Mouse (Mus musculus) hindbrain, embryonic 13.5 days (tissue): Measurements from ENCODE around the gene Zfp281. TPM values are rescaled to one million over a fixed set of nuclear protein-coding genes. Genes with fewer than 3 reads are reported as not detected.

Source experiments
- ATAC-seq: fragments of 200-750 bp; cut with Nextera tagmentation; 2 replicates; pipeline ENCODE4 v1.8.0; 2017; ENCODE audit warnings: moderate TSS enrichment; ENCODE audit not compliant: low FRiP score
- H3K27ac ChIP-seq: fragments of 300-500 bp; sonication (generic); 2 replicates; pipeline ENCODE4 v1.5.1; 2015; ENCODE audit warnings: inconsistent platforms, mild to moderate bottlenecking, moderate library complexity
- H3K27me3 ChIP-seq: fragments of 300-500 bp; sonication (generic); 2 replicates; pipeline ENCODE4 v1.6.1; 2015; ENCODE audit warnings: mild to moderate bottlenecking, inconsistent platforms
- H3K36me3 ChIP-seq: fragments of 300-500 bp; sonication (generic); 2 replicates; pipeline ENCODE4 v1.6.1; 2015; ENCODE audit warnings: mild to moderate bottlenecking, inconsistent platforms
- H3K4me1 ChIP-seq: fragments of 300-500 bp; sonication (generic); replicated peaks from 2 replicates; pipeline ENCODE4 v1.6.1; 2015; ENCODE audit warnings: inconsistent platforms
- H3K4me2 ChIP-seq: fragments of 300-500 bp; sonication (generic); 2 replicates; pipeline ENCODE4 v1.6.1; 2015; ENCODE audit warnings: inconsistent platforms, mild to moderate bottlenecking, moderate library complexity
- H3K4me3 ChIP-seq: fragments of 300-500 bp; sonication (generic); 2 replicates; pipeline ENCODE4 v1.5.1; 2015; ENCODE audit warnings: mild to moderate bottlenecking, inconsistent platforms
- H3K9ac ChIP-seq: fragments of 300-500 bp; sonication (generic); 2 replicates; pipeline ENCODE4 v1.6.1; 2015; ENCODE audit warnings: mild to moderate bottlenecking, inconsistent platforms
- H3K9me3 ChIP-seq: fragments of 300-500 bp; sonication (generic); 2 replicates; pipeline ENCODE4 v1.6.1; 2016; ENCODE audit warnings: inconsistent platforms
- WGBS: fragments of 180-500 bp; shearing (Covaris S2); methylation state at CpG from one replicate; pipeline ENCODE4 v1.1.7; 2015; 5-methylcytosine and 5-hydroxymethylcytosine counted together
- polyA plus RNA-seq: library from polyadenylated mRNA; unstranded; fragments of >200 nt; fragmentation: Nextera tagmentation; extraction: Ambion mirVana; gene quantifications from 2 replicates; pipeline ENCODE4 v1.2.1, GENCODE M21; 2015

The Zfp281 gene
- polyA plus RNA-seq, 1 experiment from 2014 or later = 25.6 TPM

DNA sequence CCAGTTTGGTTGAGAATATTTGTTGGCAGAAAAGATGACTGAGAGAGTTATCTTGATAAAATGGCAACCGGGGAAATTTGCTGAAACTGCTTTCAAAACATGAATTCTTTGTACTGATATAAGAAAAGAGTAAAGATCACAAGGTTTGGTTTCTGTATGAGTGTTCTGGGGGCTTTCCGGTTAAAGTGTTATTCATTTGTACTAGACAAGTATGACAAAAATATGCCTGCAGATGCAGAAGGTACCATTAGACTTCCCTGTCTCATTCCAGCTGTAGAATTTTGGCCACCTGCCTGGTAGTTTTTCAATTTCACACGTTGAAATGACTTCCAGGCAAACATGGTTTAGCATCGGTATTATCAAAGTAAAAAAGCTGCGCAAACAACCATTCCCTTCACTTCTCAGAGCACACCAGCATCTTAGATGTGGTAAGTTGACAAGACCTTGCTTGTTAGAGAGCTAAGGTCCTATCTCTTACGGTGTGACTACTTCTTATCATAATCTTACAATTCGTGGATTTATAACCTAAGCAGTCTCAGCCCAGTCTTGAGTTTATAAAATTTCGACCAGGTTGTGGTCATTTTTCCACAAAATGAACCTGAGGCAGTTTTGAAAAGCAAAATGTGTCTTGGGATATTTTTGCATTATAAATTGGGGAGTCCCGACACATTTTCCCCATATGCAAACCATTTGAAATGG lies 23.9 kb upstream of the Zfp281 start:
- no peak for ATAC-seq
- Histone ChIP-seq H3K9me3 (no peaks in the 10 kb centered on the region), H3K9ac (no peak overlapping the region), H3K27ac (no peak overlapping the region), H3K4me2 (no peak overlapping the region), H3K36me3 (no peaks in the 10 kb centered on the region), H3K4me1 (no peaks in the 10 kb centered on the region), H3K4me3 (no peak overlapping the region), H3K27me3 (no peaks in the 10 kb centered on the region)
- WGBS = 88% methylated on average over 9 of the region's 9 CpGs

DNA sequence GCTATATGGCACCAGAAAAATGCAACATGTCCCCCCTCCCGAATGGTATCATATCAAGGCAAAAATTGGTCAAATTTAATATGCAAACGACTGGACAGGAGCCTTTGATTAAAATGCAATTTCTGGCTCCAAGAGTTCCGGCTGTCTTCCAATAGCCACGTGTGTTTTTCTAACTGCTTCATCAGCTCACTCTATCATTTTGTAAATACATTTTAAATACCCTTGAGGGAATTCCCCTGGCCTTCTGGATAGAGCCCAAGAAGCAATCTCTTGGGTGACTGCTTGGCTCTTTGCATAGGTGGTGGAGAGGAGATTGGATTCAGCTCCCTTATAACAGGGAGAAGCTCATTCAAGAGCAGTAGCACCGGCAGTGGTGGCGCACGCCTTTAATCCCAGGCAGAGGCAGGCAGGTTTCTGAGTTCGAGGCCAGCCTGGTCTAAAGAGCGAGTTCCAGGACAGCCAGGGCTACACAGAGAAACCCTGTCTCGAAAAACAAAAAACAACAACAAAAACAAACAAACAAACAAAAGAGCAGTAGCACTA lies 23.3 kb upstream of the Zfp281 start:
- Histone ChIP-seq H3K4me1 (no peaks in the 10 kb centered on the region), H3K9me3 (no peaks in the 10 kb centered on the region), H3K9ac (no peak overlapping the region), H3K4me2 (no peak overlapping the region), H3K4me3 (no peak overlapping the region), H3K27ac (no peak overlapping the region), H3K27me3 (no peaks in the 10 kb centered on the region), H3K36me3 (no peaks in the 10 kb centered on the region)
- ATAC-seq = no peak
- 83% methylated on average over 10 of the region's 10 CpGs for WGBS

DNA sequence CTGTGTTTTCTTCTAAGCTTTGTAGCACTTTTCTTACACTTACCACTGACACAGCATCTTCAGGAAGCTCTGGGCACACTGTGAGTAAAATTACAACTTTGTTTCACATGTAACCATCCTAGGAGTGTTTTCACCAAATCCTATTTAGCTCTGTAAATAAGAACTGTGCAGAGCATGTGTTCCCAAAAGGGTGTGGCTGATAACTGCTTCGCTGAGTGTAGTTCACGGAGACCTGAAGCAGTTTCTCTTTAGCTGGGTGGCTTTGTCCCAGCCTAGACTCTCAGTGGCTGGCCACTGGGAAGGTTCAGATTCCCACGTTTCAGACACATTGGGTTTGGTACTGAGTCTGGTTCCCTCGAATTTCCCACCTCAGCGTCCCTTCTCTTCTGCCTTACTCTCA lies 22.4 kb upstream of the Zfp281 start:
- Histone ChIP-seq H3K4me3 (no peak overlapping the region), H3K9me3 (no peaks in the 10 kb centered on the region), H3K4me1 (no peaks in the 10 kb centered on the region), H3K36me3 (no peaks in the 10 kb centered on the region), H3K4me2 (no peak overlapping the region), H3K27ac (no peak overlapping the region), H3K27me3 (no peaks in the 10 kb centered on the region), H3K9ac (no peak overlapping the region)
- 83% methylated on average over 5 of the region's 5 CpGs for WGBS
- ATAC-seq = no peak

DNA sequence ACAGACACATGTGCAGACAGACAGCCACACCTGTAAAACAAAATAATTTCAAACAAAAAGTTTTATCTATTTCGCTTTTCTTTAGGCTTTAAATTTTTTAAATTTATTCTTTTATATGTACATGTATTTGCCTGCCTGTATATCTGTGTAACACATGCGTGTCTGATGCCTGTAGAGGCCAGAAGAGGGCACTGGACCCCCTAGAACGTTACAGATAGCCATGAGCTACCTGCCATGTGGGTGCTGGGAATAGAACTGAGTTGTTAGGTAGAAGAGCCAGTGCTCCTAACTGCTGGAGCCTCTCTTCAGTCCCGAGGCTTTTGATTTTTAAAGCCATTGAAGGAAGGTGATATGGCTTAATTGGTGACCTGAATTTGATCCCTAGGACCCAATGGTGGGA lies 20.5 kb upstream of the Zfp281 start:
- H3K9me3 ChIP-seq = no peaks in the 10 kb centered on the region
- no peak overlapping the region for H3K9ac ChIP-seq
- H3K27ac ChIP-seq = no peak overlapping the region
- H3K4me1 ChIP-seq = no peaks in the 10 kb centered on the region
- H3K36me3 ChIP-seq = no peaks in the 10 kb centered on the region
- WGBS = 81% methylated on average over 4 of the region's 4 CpGs
- no peaks in the 10 kb centered on the region for H3K27me3 ChIP-seq
- ATAC-seq = no peak
- no peak overlapping the region for H3K4me3 ChIP-seq
- no peak overlapping the region for H3K4me2 ChIP-seq

DNA sequence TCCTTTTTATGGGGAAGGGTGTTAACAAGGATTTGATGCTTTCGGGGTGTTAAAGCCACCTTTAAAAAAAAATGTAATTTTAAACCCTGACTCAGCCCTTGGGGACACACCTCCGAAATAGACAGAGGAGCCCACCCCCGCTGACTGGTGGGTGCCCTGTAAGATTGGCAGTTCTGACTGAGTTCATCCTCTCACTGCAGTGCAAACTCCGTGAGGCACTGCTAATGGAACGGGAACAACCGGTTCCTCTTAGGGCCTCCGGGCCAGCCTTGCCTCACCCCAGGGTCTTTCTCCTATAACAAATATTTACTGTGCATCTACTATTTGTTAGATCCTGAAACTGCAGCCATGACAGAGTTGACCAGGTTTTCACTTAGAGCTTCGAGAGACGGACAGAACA lies 18.9 kb upstream of the Zfp281 start:
- H3K4me2 ChIP-seq = no peak overlapping the region
- H3K9ac ChIP-seq = no peak overlapping the region
- no peak overlapping the region for H3K27ac ChIP-seq
- ATAC-seq = no peak
- WGBS = 90% methylated on average over 9 of the region's 9 CpGs
- no peaks in the 10 kb centered on the region for H3K27me3 ChIP-seq
- no peaks in the 10 kb centered on the region for H3K9me3 ChIP-seq
- no peaks in the 10 kb centered on the region for H3K36me3 ChIP-seq
- no peaks in the 10 kb centered on the region for H3K4me1 ChIP-seq
- no peak overlapping the region for H3K4me3 ChIP-seq

DNA sequence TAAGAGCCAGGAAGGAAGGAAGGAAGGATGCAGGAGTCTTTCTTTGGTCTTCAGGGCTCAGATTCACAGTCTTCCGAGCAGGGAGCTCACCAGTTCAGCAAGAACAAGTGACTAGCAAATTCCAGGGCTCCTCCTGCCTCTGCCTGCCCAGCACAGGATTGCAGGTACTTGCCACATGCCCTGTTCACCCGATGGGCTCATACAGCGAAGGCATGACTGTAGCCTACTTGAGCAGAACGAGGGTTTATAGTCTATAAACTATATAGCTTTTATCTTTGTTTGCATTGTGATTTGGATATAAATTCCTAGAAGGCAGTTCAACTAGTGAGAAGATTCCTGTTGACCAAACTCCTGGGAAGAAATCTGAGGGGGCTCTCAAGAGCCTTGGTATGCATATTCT lies 18.4 kb upstream of the Zfp281 start:
- Histone ChIP-seq H3K9me3 (no peaks in the 10 kb centered on the region), H3K4me1 (no peaks in the 10 kb centered on the region), H3K4me3 (no peak overlapping the region), H3K27me3 (no peaks in the 10 kb centered on the region), H3K9ac (no peak overlapping the region), H3K27ac (no peak overlapping the region), H3K36me3 (no peaks in the 10 kb centered on the region), H3K4me2 (no peak overlapping the region)
- WGBS = 93% methylated on average over 4 of the region's 4 CpGs
- no peak for ATAC-seq

DNA sequence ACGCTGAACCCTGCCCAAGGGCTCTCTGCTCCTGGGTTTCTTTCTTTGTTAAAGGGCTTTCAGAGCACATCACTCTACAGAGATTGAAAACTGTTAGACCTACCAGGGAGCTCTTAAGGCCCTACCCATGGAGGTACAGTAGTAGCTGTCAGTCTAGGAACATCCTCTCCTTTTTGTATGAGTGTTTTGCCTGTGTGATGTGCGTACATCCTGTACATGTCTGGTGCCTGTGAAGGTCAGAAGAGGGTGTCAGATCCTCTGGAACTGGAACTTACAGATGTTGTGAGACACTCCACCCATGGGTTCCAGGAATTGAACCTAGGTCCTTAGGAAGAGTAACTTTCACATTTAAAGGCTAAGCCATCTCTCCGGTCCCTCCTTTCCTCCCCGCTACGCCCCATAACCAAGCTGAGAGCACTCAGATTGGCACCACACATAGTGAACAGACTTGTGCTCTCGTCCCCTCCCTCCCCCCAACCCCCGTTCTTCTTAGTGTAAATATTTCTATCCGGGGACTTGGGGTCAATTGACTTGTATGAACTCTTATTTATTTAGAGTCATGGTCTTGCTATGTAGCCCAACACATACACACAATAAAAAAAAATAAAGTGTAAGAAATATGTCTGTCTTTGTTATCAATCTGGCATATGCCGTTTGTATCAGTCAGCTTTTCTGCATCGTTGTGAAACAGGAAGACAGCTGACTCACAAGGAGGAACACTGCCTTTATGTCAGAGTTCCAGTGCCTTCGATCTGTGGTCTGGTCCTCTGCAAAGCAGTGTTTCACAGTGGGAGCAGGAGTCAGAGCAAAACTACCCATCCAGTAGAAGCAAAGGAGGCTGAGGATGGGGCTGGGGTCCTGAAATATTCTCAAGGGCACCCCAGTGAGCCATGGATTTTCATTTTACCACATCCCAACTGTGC lies 16.1 kb upstream of the Zfp281 start:
- Histone ChIP-seq H3K27ac (no peak overlapping the region), H3K4me3 (no peak overlapping the region), H3K4me2 (no peak overlapping the region), H3K9me3 (no peaks in the 10 kb centered on the region), H3K36me3 (no peaks in the 10 kb centered on the region), H3K9ac (no peak overlapping the region), H3K27me3 (no peaks in the 10 kb centered on the region), H3K4me1 (no peaks in the 10 kb centered on the region; the same call in 1 of the 2 replicates)
- no peak for ATAC-seq
- 85% methylated on average over 11 of the region's 11 CpGs for WGBS

DNA sequence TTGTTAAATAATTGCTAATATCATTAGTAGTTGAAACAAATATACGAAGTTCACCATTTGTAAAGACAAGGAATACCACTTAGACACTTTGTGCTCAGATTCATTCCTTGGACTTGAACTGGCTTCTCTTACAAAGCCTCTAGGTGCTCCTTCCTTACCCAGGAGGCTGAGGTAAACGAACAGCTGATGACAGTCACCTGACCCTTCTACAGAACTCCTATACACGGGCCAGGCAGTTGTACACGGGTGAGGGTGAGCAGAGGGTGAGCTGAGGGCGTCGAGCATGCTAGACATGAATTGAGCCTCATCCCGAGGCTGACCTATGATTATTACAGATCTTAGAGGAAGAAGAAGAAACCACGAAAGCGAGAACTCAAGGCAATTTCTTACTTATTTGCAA lies 12.9 kb upstream of the Zfp281 start:
- Histone ChIP-seq H3K9me3 (no peaks in the 10 kb centered on the region), H3K27ac (no peak overlapping the region), H3K36me3 (no peaks in the 10 kb centered on the region), H3K4me2 (no peak overlapping the region), H3K27me3 (no peaks in the 10 kb centered on the region), H3K9ac (no peak overlapping the region), H3K4me3 (no peak overlapping the region), H3K4me1 (no peaks in the 10 kb centered on the region; the same call in 1 of the 2 replicates)
- 90% methylated on average over 9 of the region's 9 CpGs for WGBS
- ATAC-seq = no peak

DNA sequence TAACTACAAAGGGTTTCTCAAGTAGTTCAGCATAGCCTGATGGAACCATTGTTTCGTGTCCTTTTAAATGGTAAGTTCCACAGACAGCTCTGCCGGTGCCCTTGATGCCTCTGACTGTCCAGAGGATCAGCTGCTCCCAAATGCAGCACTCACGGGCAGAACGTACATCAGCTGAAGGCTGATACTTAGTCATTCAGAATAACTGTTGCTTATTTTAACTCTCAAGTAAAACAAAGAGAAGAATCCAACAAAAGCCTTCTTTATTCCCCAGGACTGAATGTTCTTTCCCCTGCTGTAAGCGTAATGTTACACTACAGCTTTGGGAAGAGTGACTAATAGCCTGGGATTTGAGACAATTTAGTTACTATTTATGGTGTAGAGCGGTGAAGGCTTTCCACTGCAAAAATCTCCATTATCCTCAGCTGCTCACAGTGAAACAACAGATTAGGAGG lies 11.4 kb upstream of the Zfp281 start:
- no peak overlapping the region for H3K9ac ChIP-seq
- H3K4me2 ChIP-seq = no peak overlapping the region
- H3K27me3 ChIP-seq = no peaks in the 10 kb centered on the region
- H3K4me3 ChIP-seq = no peak overlapping the region
- H3K36me3 ChIP-seq = no peaks in the 10 kb centered on the region
- WGBS = 35% methylated on average over 6 of the region's 6 CpGs
- H3K27ac ChIP-seq = no peak overlapping the region
- ATAC-seq = no peak
- no peaks in the 10 kb centered on the region for H3K9me3 ChIP-seq
- no peaks in the 10 kb centered on the region; the same call in 1 of the 2 replicates for H3K4me1 ChIP-seq

DNA sequence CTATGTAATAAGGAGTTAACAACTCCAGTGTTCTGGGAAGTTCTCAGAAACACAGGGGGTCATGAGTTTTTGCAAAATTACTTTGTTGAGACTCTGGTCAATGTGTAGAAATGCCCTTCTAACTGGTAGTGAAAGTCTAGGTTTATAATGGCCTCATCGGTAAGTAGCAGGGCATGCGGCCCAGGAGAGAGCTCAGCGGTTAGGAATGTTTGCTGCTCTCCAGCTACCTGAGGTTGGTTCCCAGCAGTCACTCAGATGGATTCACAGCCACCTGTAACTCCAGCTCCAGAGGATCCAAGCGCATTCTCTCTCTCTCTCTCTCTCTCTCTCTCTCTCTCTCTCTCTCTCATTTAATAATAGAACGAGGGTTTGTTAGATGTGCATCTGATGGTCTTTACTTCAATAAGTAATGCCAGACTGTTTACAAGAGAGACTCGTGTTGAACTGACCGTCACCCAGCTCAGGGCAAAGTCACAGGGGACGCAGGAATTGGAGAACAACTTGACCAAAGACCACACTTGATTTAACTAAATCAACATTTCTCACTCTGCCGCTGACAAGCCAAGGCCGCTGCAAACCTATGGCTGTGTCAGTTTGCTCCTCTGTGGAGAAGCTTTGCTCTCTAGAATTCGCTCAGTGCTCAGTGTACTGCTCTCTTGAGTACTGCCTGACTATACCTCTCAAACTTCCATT lies 9.8 kb upstream of the Zfp281 start:
- ATAC-seq = no peak

DNA sequence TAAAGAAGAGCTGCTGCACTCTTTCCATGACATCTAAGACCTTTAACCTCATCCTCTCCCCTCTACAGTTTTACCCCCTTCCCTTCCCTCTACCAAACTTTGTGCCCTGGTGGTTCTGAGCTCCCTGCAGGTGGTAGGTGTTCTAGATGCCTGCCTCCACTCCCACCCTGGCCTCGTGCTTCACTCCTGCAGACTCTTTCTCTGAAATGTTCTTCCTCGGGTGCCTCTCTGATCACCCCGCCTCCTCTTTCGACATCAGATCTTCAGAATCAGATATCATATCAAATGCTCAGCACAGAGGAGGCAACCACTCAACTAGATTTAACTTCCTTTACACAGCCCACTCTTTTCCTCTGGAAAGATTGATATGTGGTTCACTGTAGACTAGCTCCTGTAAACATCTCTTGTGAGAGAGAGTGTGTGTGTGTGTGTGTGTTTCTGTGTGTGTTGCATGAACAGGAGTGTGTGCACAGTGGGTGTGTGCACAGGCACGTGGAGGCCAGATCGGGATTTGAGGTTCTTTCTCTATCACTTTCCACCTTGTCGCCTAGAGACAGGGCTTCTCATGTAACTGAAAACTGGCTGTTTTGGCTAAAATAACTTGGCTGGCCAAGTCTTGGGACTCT lies 7.4 kb upstream of the Zfp281 start:
- no peaks in the 10 kb centered on the region for H3K9me3 ChIP-seq
- H3K27ac ChIP-seq = no peak overlapping the region
- no peak overlapping the region for H3K4me2 ChIP-seq
- no peaks in the 10 kb centered on the region for H3K36me3 ChIP-seq
- no peak overlapping the region for H3K4me3 ChIP-seq
- H3K27me3 ChIP-seq = no peaks in the 10 kb centered on the region
- H3K9ac ChIP-seq = no peak overlapping the region
- no peak for ATAC-seq
- 84% methylated on average over 7 of the region's 7 CpGs for WGBS
- no peaks in the 10 kb centered on the region; the same call in 1 of the 2 replicates for H3K4me1 ChIP-seq

More for the DNA sequence above, 9.8 kb upstream of the Zfp281 start:
- no peaks in the 10 kb centered on the region for H3K36me3 ChIP-seq
- no peak overlapping the region for H3K4me3 ChIP-seq
- H3K27ac ChIP-seq = no peak overlapping the region
- no peaks in the 10 kb centered on the region; the same call in 1 of the 2 replicates for H3K4me1 ChIP-seq
- WGBS = 87% methylated on average over 11 of the region's 11 CpGs
- no peak overlapping the region for H3K9ac ChIP-seq
- no peaks in the 10 kb centered on the region for H3K9me3 ChIP-seq
- H3K27me3 ChIP-seq = no peaks in the 10 kb centered on the region
- no peak overlapping the region for H3K4me2 ChIP-seq

DNA sequence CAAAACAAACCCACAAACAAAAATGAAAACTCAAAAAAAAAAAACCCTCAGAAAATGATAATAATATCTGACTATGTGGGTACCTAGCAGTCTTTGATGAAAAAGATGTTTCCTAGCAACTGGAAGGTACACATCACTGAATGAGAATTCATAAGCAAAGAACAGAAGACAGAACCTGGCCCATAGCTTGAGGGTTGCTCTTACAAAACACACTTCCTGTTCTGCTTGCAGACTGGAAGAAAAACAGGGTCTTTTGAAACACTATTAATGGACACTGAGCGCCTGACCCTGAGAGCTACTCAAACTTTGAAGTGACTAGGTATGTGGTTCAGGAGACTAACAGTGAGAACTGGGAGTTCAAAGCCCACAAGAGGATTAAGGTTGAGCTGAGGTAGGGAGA lies 6.1 kb upstream of the Zfp281 start:
- H3K4me1 ChIP-seq = no peaks in the 10 kb centered on the region
- no peak overlapping the region for H3K4me3 ChIP-seq
- no peak overlapping the region for H3K27ac ChIP-seq
- H3K27me3 ChIP-seq = no peaks in the 10 kb centered on the region
- H3K9me3 ChIP-seq = no peaks in the 10 kb centered on the region
- H3K36me3 ChIP-seq = no peaks in the 10 kb centered on the region
- no peak overlapping the region for H3K4me2 ChIP-seq
- ATAC-seq = no peak
- WGBS = 84% methylated on average over 1 of the region's 1 CpGs
- no peak overlapping the region for H3K9ac ChIP-seq
